Mouse (Mus musculus): ENCODE measurements around the gene Pnpla7. TPM values are rescaled to one million over a fixed set of nuclear protein-coding genes. Genes with fewer than 3 reads are reported as not detected.
"Not testable (repeated sequence)": the region's sequence is repeated elsewhere in the genome, so short reads cannot be mapped to it uniquely, and the experiment has no call there.

Gene Pnpla7
- polyA plus RNA-seq (2015; fragmentation: Nextera tagmentation; extraction: Ambion mirVana), result 7.4 and 7.5 TPM in 2 replicates

DNA sequence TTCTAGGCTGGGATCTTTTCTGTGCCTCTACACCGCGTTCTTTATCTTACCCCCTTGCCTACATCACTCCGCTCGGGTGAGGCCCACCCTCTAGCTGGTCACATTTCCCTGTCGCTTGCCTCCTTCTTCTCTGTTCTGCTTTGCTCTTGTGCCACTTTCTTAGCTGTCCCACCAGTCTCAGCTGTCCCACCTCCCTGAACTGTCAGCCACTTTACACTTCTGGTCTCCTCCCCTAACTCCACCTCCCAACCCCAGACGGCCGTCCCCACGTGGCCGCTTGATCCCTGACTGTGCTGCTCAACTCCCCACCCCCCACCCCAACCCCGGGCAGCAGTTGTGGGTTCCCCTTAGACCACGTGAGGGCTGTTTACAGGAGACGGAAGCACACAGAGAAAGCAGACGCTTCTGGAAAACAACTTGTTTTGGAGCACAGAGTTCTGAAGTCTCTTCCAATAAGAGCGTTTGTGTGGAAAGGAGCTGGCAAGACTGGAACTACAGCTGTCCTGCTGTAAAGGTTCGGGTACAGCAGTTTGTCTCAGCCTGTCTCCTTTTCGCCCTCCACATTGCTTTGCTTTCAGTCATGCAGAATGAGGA, at the start of gene Pnpla7:
Pnpla7 (plus strand) TSS at position 330 of the 594 bp plus-strand sequence.
- peaks cover 27% of the 10 kb centered on the region for H3K36me3 ChIP-seq
- peak within 1 kb of the TSS; percentile 86 for H3K27ac ChIP-seq
- ATAC-seq (ENCODE audit: low FRiP score, low read depth), result peak; percentile 57
- WGBS, result under 1% methylated on average over 16 of the region's 16 CpGs
- peak within 1 kb of the TSS; percentile 82 for H3K4me3 ChIP-seq
- H3K27me3 ChIP-seq, result no peaks in the 10 kb centered on the region
- H3K9me3 ChIP-seq, result no peaks in the 10 kb centered on the region
- peak within 1 kb of the TSS; percentile 97 for H3K4me2 ChIP-seq (replicated peaks)
- peak within 1 kb of the TSS; percentile 86 for H3K9ac ChIP-seq
- peaks cover 18% of the 10 kb centered on the region for H3K4me1 ChIP-seq

DNA sequence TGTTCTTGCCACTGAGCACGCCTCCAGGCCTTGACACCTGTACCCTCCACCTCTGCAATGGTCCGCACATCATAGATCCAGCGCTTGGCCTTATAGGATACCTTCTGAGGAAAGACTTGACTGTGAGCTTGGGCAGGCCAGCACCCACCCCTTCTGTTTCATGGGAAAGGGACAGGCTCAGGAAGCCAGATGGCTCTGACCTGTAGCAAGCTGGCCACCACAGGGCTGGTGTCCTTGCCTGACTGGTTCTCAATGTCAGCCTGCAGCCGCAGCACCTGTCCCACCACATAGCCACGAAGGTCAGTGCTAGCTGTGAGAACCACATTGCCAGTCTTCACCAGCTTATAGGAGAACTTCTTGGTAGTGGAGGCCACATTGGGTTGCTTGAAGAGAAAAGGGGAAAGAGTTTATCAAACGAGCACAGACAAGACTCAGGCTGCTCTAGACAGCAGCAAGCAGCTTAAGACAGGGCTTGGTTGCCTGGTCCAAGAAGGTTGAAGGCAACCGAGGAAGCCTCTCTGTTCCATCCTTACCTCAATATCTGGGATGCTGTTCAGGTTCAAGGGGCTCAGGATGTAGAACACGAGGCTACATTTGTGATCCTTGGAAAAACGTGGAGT, 49.4 kb upstream of the Pnpla7 start:
- H3K4me1 ChIP-seq, result no peaks in the 10 kb centered on the region
- H3K27ac ChIP-seq, result no peak overlapping the region
- peaks cover 4% of the 10 kb centered on the region; the same call in 1 of the 2 replicates for H3K27me3 ChIP-seq
- 80% methylated on average over 9 of the region's 9 CpGs for WGBS
- H3K4me2 ChIP-seq (replicated peaks), result no peak overlapping the region
- no peak overlapping the region for H3K4me3 ChIP-seq
- no peak for ATAC-seq (ENCODE audit: low FRiP score, low read depth)
- H3K9ac ChIP-seq, result no peak overlapping the region
- no peaks in the 10 kb centered on the region for H3K36me3 ChIP-seq
- H3K9me3 ChIP-seq, result no peaks in the 10 kb centered on the region

DNA sequence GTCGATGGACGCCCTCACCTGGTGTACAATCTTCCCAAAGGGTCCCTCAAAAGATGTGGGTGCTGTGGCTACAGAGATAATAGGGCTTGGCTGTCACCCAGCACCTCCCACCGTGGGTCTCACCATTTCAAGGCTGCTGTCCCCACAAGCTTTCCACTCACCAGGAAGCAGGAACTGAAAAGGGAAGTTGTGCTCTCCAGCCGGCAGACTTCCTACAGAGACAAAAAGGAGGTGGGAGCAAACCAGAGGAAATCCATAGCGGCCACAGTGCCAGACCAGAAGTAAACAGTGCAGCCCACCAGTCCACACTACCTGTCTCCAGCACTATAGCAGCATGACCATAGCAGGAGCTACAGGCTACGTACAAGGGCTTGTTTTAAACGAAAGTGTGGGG, 48.9 kb upstream of the Pnpla7 start:
- Histone ChIP-seq H3K27ac (no peak overlapping the region), H3K9me3 (no peaks in the 10 kb centered on the region), H3K9ac (no peak overlapping the region), H3K4me2 (replicated peaks) (no peak overlapping the region), H3K36me3 (no peaks in the 10 kb centered on the region), H3K4me1 (no peaks in the 10 kb centered on the region), H3K27me3 (peaks cover 4% of the 10 kb centered on the region; the same call in 1 of the 2 replicates), H3K4me3 (no peak overlapping the region)
- WGBS, result 69% methylated on average over 7 of the region's 7 CpGs
- ATAC-seq (ENCODE audit: low FRiP score, low read depth), result no peak

DNA sequence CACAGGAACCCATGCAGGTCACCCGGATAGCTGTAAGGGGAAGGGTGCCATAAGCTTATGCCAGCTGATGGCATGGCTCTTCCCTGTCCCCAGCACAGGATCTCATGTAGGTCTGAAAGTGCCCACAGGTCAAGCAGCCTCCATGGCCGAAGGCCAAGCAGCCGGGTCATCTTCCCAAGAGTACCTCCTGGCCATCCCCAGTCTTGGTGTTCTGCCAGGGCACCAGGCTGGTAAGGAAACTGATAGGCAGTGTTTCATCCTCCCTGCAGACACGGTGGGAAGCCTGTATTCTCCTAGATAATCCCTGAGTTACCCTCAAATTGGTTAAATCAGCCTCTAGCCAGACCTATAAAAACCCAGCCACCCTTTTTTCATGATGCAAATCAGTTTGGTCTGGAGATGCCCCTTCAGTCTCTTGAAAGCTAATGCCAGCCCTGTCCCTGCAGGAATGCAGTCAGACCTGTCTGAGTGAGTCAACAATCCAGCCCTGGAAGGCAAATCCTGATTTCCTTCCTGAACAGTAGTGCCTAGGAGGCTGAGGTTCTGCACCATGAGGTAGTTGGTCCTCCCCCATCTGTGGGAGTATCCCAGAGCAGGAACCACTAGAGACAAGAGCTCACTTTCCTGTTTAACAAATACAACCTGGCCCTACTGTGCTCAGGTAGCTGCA, 47.9 kb upstream of the Pnpla7 start:
- Histone ChIP-seq H3K27me3 (peaks cover 4% of the 10 kb centered on the region; the same call in 1 of the 2 replicates), H3K4me3 (no peak overlapping the region), H3K36me3 (no peaks in the 10 kb centered on the region), H3K4me2 (replicated peaks) (no peak overlapping the region), H3K9ac (no peak overlapping the region), H3K4me1 (no peaks in the 10 kb centered on the region), H3K9me3 (no peaks in the 10 kb centered on the region), H3K27ac (no peak overlapping the region)
- ATAC-seq (ENCODE audit: low FRiP score, low read depth), result no peak
- 71% methylated on average over 4 of the region's 4 CpGs for WGBS

DNA sequence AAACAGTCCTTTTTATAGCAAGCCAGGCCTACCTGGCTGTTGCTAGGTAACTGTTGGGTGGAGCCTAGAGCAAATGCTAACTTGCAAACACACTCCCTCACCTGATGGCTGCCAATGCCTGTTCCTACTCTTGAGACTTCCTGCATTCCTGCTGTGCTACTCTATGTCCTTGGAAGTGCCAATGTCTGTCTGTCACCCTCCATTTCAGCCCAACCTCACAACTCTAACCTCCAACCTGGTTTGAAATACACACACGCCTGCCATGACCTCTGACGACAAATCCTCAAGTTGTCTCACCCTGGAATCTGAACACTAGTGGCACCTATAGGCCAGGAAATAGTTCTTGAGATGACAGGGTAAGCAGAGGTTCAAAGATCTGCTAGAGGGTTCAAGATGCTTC, 46.7 kb upstream of the Pnpla7 start:
- no peak overlapping the region for H3K9ac ChIP-seq
- H3K4me3 ChIP-seq, result no peak overlapping the region
- no peak overlapping the region for H3K4me2 ChIP-seq (replicated peaks)
- no peaks in the 10 kb centered on the region for H3K36me3 ChIP-seq
- no peak overlapping the region for H3K27ac ChIP-seq
- H3K4me1 ChIP-seq, result peaks cover 3% of the 10 kb centered on the region
- H3K9me3 ChIP-seq, result no peaks in the 10 kb centered on the region
- peaks cover 8% of the 10 kb centered on the region; the same call in 1 of the 2 replicates for H3K27me3 ChIP-seq
- no peak for ATAC-seq (ENCODE audit: low FRiP score, low read depth)
- WGBS, result 59% methylated on average over 2 of the region's 2 CpGs

DNA sequence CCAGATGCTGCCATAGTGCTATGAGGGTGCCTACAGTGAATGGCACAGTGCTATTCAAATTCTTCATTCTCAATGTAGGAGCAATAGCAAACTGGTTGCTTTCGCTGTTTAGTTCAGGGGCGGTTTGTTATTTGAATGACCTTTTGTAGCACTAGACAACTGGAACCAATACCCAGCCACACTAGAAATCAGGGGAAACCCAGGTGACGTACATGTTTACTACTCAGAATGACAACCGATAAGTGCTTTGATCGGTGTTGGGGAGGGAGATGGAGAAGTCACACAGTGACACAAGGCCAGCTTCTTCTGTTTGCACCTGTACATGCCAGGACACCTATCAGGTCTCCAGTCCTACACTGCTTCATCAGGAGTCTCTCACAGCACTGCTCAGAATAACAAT, 46.2 kb upstream of the Pnpla7 start:
- Histone ChIP-seq H3K4me1 (peaks cover 8% of the 10 kb centered on the region), H3K9ac (no peak overlapping the region), H3K4me3 (no peak overlapping the region), H3K9me3 (no peaks in the 10 kb centered on the region), H3K27me3 (peaks cover 11% of the 10 kb centered on the region; the same call in 1 of the 2 replicates), H3K4me2 (replicated peaks) (no peak overlapping the region), H3K36me3 (no peaks in the 10 kb centered on the region), H3K27ac (no peak overlapping the region)
- WGBS, result 89% methylated on average over 5 of the region's 5 CpGs
- ATAC-seq (ENCODE audit: low FRiP score, low read depth), result no peak

DNA sequence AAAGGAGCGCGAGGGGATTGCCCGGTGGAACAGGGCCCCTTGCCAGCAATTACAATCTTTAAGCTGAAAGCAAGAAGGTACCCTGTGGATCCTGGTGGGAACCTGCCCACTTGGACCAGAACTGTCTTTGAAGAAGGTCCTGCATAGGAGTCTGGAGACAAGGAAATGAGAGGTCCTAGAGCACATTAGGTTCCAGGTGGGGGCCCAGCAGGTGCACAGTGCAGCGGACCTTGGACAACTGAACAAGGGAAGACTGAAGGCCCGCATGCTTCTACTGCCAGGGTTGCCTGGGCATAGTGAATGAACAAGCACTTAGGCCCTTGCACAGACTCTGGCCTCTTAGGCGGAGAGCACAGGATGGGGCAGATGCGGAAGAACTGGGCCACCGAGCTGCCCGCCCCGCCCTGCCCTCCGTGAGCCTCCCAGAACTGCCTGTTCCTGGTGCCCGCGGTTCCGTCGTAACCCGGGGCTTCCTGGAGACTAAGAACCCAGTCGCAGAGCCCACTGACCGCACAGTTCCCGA, 41.3 kb upstream of the Pnpla7 start:
- H3K4me2 ChIP-seq (replicated peaks), result peak overlapping the region; percentile 97
- H3K4me1 ChIP-seq, result peaks cover 8% of the 10 kb centered on the region
- H3K9ac ChIP-seq, result peak overlapping the region; percentile 76
- no peaks in the 10 kb centered on the region for H3K9me3 ChIP-seq
- H3K4me3 ChIP-seq, result peak overlapping the region; percentile 64
- peak; percentile 57; the same call in 1 of the 2 replicates for ATAC-seq (ENCODE audit: low FRiP score, low read depth)
- no peak overlapping the region; the same call in 1 of the 2 replicates for H3K27ac ChIP-seq
- peaks cover 6% of the 10 kb centered on the region; the same call in 1 of the 2 replicates for H3K27me3 ChIP-seq
- WGBS, result 4% methylated on average over 19 of the region's 19 CpGs
- no peaks in the 10 kb centered on the region for H3K36me3 ChIP-seq

DNA sequence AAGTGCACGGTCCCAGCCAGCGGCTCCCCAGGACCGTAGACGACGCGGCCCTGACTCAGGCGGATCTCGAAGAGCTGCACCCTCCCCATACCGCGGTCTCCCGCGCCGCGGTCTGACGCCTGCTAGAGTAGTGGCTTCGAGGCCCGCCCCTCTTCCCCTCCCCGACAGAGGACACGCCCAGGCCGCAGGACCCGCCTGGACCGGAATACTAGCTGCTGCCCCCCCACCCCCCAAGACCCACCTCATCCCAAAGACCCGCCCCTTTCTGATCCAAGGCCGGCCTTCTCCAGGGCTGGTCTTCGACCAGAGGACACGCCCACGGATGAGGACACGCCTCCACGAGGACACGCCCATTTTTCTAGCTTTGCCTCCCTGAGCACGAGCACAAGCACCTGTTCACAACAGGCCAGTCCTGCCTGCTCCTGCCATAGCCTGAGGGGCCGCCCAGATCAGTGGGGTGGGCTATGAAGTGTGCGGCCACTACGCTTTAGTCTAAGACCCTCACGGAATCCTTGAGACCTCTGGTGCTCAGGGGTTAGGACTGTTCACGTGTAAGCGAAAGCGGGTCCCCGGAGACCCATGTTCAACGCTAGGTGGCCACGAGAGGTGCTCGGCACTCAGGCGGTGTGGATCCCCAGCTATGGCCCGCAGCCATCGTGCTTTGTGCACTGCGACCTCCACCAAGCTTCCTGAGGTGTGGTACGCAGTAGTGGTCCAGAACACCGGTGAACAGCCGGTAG, 40.6 kb upstream of the Pnpla7 start, which contains the start of gene Arrdc1:
Arrdc1 (minus strand) TSS at position 196 of the 740 bp plus-strand sequence.
- H3K27me3 ChIP-seq, result peaks cover 6% of the 10 kb centered on the region; the same call in 1 of the 2 replicates
- H3K4me2 ChIP-seq (replicated peaks), result peak within 1 kb of the TSS; percentile 97
- peak within 1 kb of the TSS; percentile 76 for H3K9ac ChIP-seq
- WGBS, result under 1% methylated on average over 43 of the region's 49 CpGs
- H3K4me3 ChIP-seq, result peak within 1 kb of the TSS; percentile 64
- ATAC-seq (ENCODE audit: low FRiP score, low read depth), result peak; percentile 91
- H3K27ac ChIP-seq, result no peak within 1 kb of the TSS; the same call in 1 of the 2 replicates
- H3K36me3 ChIP-seq, result no peaks in the 10 kb centered on the region
- H3K9me3 ChIP-seq, result no peaks in the 10 kb centered on the region
- peaks cover 8% of the 10 kb centered on the region for H3K4me1 ChIP-seq

DNA sequence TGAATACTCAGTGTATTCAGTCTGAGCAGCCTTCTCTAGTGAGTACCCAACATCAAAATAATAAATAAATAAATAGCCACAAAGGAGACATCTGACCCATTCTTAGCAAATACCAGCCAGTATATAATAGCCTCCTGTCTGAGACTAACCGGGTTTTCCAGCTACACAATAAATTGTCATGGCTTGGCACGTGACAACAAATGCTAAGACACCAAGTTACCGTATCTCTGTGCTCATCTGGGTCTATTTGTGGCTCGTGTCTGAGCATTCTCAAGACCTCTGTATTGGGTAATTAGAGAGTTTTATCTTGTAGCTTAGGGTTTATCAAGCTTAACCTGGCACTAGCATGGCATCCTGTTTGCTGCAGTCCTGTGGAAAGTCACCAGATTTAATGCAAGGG, 33.7 kb upstream of the Pnpla7 start:
- Histone ChIP-seq H3K27me3 (no peaks in the 10 kb centered on the region), H3K9me3 (no peaks in the 10 kb centered on the region), H3K36me3 (no peaks in the 10 kb centered on the region), H3K9ac (no peak overlapping the region), H3K27ac (no peak overlapping the region), H3K4me3 (no peak overlapping the region), H3K4me2 (replicated peaks) (no peak overlapping the region), H3K4me1 (no peaks in the 10 kb centered on the region)
- WGBS, result 76% methylated on average over 4 of the region's 4 CpGs
- ATAC-seq (ENCODE audit: low FRiP score, low read depth), result no peak

DNA sequence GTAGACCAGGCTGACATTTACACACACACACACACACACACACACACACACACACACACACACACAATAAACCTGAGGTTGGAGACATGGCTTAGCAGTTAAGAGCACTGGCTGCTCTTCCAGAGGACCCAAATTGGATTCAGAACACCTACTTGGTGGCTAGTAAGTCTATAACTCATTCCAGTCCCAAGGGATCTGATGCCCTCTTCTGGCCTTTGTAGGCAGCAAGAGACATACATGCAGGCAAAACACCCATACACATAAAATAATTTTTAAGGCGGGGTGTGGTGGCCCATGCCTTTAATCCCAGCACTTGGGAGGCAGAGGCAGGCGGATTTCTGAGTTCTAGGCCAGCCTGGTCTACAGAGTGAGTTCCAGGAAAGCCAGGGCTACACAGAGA, 31.5 kb upstream of the Pnpla7 start:
- not testable (repeated sequence) for H3K9ac ChIP-seq; H3K4me3 ChIP-seq; H3K4me2 ChIP-seq (replicated peaks); ATAC-seq (ENCODE audit: low FRiP score, low read depth); H3K27ac ChIP-seq; H3K4me1 ChIP-seq; H3K36me3 ChIP-seq; H3K27me3 ChIP-seq; H3K9me3 ChIP-seq
- WGBS, result 51% methylated on average over 2 of the region's 2 CpGs

DNA sequence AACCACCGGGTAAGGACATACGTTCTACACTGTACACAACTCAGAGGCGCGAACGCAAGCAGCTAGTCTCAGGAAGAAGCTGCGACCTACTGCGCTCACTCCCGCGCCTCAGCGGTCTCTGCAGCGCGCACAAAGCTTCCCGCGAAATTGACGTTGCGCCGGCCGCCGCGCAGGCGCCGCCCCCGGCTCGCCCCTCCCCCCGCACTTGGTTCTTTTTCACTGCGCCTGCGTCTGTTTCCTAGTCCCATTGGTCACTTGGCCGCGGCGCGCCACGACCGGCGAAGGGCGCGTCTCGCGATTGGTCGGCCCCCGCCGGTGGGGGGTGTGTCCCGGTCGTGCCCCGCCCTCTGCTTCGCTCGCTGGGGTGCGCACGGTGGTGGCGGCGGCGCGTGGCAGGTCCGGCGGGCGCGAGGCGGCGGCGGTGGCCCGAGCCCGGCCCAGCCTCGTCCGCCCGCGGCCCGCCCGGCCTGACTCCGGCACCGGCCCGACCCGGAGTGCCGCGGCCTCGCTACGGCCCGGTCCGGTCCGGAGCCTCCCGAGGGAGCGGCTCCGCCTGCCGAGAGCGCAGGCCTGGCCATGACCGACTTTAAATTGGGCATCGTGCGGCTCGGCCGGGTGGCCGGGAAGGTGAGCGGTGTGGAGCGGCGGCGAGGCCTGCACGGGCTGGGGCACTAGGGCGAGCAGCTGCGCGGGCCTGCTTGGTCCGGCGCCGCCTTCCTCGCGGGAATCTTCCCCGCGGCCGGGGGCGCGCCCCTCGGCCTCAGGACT, 26.2 kb upstream of the Pnpla7 start, which contains the start of gene Zmynd19:
Zmynd19 (plus strand) TSS at position 372 of the 768 bp plus-strand sequence.
- H3K9me3 ChIP-seq, result no peaks in the 10 kb centered on the region
- peak within 1 kb of the TSS; percentile 95 for H3K9ac ChIP-seq
- no peaks in the 10 kb centered on the region for H3K27me3 ChIP-seq
- peak within 1 kb of the TSS; percentile 52; the same call in 1 of the 2 replicates for H3K27ac ChIP-seq
- H3K4me3 ChIP-seq, result peak within 1 kb of the TSS; percentile 91
- peaks cover 15% of the 10 kb centered on the region for H3K4me1 ChIP-seq
- under 1% methylated on average over 107 of the region's 108 CpGs for WGBS
- H3K36me3 ChIP-seq, result peaks cover 31% of the 10 kb centered on the region
- ATAC-seq (ENCODE audit: low FRiP score, low read depth), result peak; percentile 98
- peak within 1 kb of the TSS; percentile 93 for H3K4me2 ChIP-seq (replicated peaks)

Measured in limb, embryonic 13.5 days (tissue).